Comparison of ENCODE assay signal across 9 mouse cellular contexts in genomic region chr5:128551448-128551847, GRCm38 (mm10). TPM values are rescaled to one million over a fixed set of nuclear protein-coding genes. Genes with fewer than 3 reads are reported as not detected.
DNase-seq lines count a peak whose midpoint lies in the region; ATAC-seq lines count a peak whose summit lies in the region.
"Had no signal": no experiment of that assay in that cellular context is flagged by ENCODE, and none has a peak within 500 bp of the region (broad histone marks: within the 10 kb centered on the region; RNA-seq: fewer than 3 reads in every experiment).

No protein-coding gene starts in this region.

- peaks cover 25% of the 10 kb centered on the region for H3K27me3 ChIP-seq in heart, embryonic 15.5 days
- peaks cover 44% of the 10 kb centered on the region for H3K27me3 ChIP-seq in embryonic facial prominence, embryonic 10.5 days (replicated peaks; ENCODE audit: low read depth, poor library complexity, severe bottlenecking)
- peaks cover 19% of the 10 kb centered on the region; the same call in 1 of the 2 replicates for H3K27me3 ChIP-seq in forebrain, embryonic 15.5 days
- peaks cover 40% of the 10 kb centered on the region for H3K27me3 ChIP-seq in midbrain, embryonic 10.5 days (ENCODE audit: low read depth, poor library complexity, severe bottlenecking)

- peaks cover 12% of the 10 kb centered on the region; the same call in 1 of the 2 replicates for H3K4me1 ChIP-seq in heart, embryonic 15.5 days (replicated peaks)
- H3K4me1 ChIP-seq in embryonic facial prominence, embryonic 10.5 days = peaks cover 18% of the 10 kb centered on the region
- peaks cover 20% of the 10 kb centered on the region for H3K4me1 ChIP-seq in forebrain, embryonic 15.5 days
- H3K4me1 ChIP-seq in midbrain, embryonic 10.5 days = peaks cover 27% of the 10 kb centered on the region

- intact Hi-C loops in heart, postnatal 36 days (cut with DNase I) = no loop called here

- no peak overlapping the region; the same call in 1 of the 2 replicates for H3K4me3 ChIP-seq in heart, embryonic 15.5 days
- H3K4me3 ChIP-seq in embryonic facial prominence, embryonic 10.5 days = peak overlapping the region; percentile 39; the same call in 1 of the 2 replicates
- H3K4me3 ChIP-seq in forebrain, embryonic 15.5 days = peak overlapping the region; percentile 14; the same call in 1 of the 2 replicates
- H3K4me3 ChIP-seq in midbrain, embryonic 10.5 days = peak overlapping the region; percentile 47

- peak overlapping the region; percentile 45 for H3K4me2 ChIP-seq in heart, embryonic 15.5 days
- peak overlapping the region; percentile 45 for H3K4me2 ChIP-seq in forebrain, embryonic 15.5 days (replicated peaks)

- H3K36me3 ChIP-seq in heart, embryonic 15.5 days = no peaks in the 10 kb centered on the region
- no peaks in the 10 kb centered on the region for H3K36me3 ChIP-seq in embryonic facial prominence, embryonic 10.5 days (replicated peaks)
- no peaks in the 10 kb centered on the region for H3K36me3 ChIP-seq in forebrain, embryonic 15.5 days
- no peaks in the 10 kb centered on the region for H3K36me3 ChIP-seq in midbrain, embryonic 10.5 days

- 7% methylated on average over 11 of the region's 11 CpGs for WGBS in heart, embryonic 15.5 days
- 7% methylated on average over 11 of the region's 11 CpGs for WGBS in embryonic facial prominence, embryonic 10.5 days
- WGBS in forebrain, embryonic 15.5 days = 1% methylated on average over 11 of the region's 11 CpGs
- 6% methylated on average over 11 of the region's 11 CpGs for WGBS in midbrain, embryonic 10.5 days

- no peak for ATAC-seq in heart, embryonic 15.5 days (replicated peaks; ENCODE audit: insufficient number of reproducible peaks, insufficient read depth, low FRiP score, low read depth)
- no peak for ATAC-seq in forebrain, embryonic 15.5 days (replicated peaks)

- H3K9me3 ChIP-seq in heart, embryonic 15.5 days (replicated peaks) = no peaks in the 10 kb centered on the region
- no peaks in the 10 kb centered on the region for H3K9me3 ChIP-seq in embryonic facial prominence, embryonic 10.5 days
- H3K9me3 ChIP-seq in forebrain, embryonic 15.5 days = no peaks in the 10 kb centered on the region
- 0 out of 2 replicates have a peak, but pooled peaks cover 3% of the 10 kb centered on the region for H3K9me3 ChIP-seq in midbrain, embryonic 10.5 days (replicated peaks)

- H3K9ac ChIP-seq in heart, embryonic 15.5 days = no peak overlapping the region
- H3K9ac ChIP-seq in forebrain, embryonic 15.5 days (replicated peaks) = no peak overlapping the region; the same call in 1 of the 2 replicates

- no peak for DNase-seq in heart, postnatal 36 days
- peak; percentile 22 for DNase-seq in embryonic facial prominence, embryonic 10.5 days (ENCODE audit: low spot score)
- DNase-seq in midbrain, embryonic 10.5 days (ENCODE audit: low spot score) = peak; percentile 48
- DNase-seq in B cell, adult 2 months = no peak
- no peak for DNase-seq in frontal cortex, postnatal 25 days (ENCODE audit: low spot score in 2 of 2)
- DNase-seq in kidney, adult 8-10 months = no peak

- no peak overlapping the region for H3K27ac ChIP-seq in heart, embryonic 15.5 days
- H3K27ac ChIP-seq in embryonic facial prominence, embryonic 10.5 days (replicated peaks) = 0 out of 2 replicates have a peak overlapping the region, but pooled peaks have one; percentile 5
- H3K27ac ChIP-seq in forebrain, embryonic 15.5 days (replicated peaks) = no peak overlapping the region
- H3K27ac ChIP-seq in midbrain, embryonic 10.5 days (replicated peaks) = peak overlapping the region; percentile 80

RNA-seq across cellular contexts. Expression of gene Fzd10, which starts 49.2 kb away (rescaled TPM):
- 0.23 and 0.30 TPM in 2 replicates for polyA plus RNA-seq in heart, embryonic 15.5 days (2015; fragmentation: Nextera tagmentation; extraction: Ambion mirVana)
- total RNA-seq in heart, postnatal 36 days (2021) = under 1 TPM; 0.14 to 0.19 TPM
- 3.1 and 4.3 TPM in 2 replicates for polyA plus RNA-seq in embryonic facial prominence, embryonic 10.5 days (2016; fragmentation: Nextera tagmentation; extraction: Ambion mirVana)
- polyA plus RNA-seq in forebrain, embryonic 15.5 days (2015; fragmentation: Nextera tagmentation; extraction: Ambion mirVana) = 0.64 and 1.1 TPM in 2 replicates
- 14.0 and 15.0 TPM in 2 replicates for polyA plus RNA-seq in midbrain, embryonic 10.5 days (2016; fragmentation: Nextera tagmentation; extraction: Ambion mirVana)
- total RNA-seq: megakaryocyte-erythroid progenitor cell, adult 5-6 weeks had no signal

Comparison
In these comparisons a context has a peak if more than half of its experiments do, and no peak if none do; other contexts are left out.
1. H3K27ac ChIP-seq: peak in embryonic facial prominence, embryonic 10.5 days (single experiment) and midbrain, embryonic 10.5 days (single experiment); none in heart, embryonic 15.5 days (single experiment) and forebrain, embryonic 15.5 days (single experiment).
2. DNase-seq: peak in embryonic facial prominence, embryonic 10.5 days (single experiment) and midbrain, embryonic 10.5 days (single experiment); none in heart, postnatal 36 days (0 of 2), B cell, adult 2 months (0 of 2), frontal cortex, postnatal 25 days (0 of 2) and kidney, adult 8-10 months (0 of 2).